Mouse (Mus musculus) erythroblast, embryonic 14.5 days (primary cell): Measurements from ENCODE around the gene Erc2.

Source experiments
- GATA1 ChIP-seq: IDR thresholded peaks from 2 replicates; pipeline ENCODE4 v1.6.1; 2012; ENCODE audit warnings: low read length, inconsistent platforms, mixed read lengths
- TAL1 ChIP-seq: IDR thresholded peaks from 3 replicates; pipeline ENCODE4 v1.6.1; 2012; ENCODE audit warnings: low read length, inconsistent platforms, mixed read lengths

DNA sequence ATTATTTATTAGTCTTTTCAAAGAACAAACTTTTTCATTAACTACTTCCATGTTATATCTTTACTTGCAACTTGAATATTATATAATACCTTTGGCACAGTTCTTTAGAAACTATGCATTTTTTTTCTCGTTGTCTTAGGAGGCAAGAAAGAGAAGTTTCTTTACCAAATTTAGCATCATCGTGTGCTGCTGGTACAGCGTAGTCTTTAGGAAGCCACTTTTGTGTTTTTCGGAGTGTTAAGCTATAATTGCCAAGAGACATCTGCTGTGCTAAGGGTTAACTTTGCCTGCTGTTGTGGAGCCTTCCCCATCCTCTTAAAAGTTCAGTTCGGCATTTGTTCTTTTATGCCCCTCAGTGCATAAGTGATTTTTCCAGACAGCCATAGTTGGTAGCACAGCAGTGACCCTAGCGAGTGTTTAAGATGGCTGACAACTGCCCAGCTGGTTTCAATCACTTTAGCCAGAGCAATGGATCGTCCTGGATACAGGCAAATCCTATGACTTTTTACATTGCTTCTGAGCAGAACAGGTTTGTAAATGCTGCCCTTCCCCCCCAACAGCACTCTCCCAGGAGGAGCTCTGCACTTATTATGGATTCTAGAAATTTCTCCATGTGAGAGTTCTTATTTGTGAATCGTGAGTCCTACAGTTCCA, 570.6 kb downstream of the Erc2 start:
- no peak for TF ChIP-seq TAL1
- TF ChIP-seq GATA1: no peak
